Mouse (Mus musculus): ENCODE measurements around the gene Stmnd1.
"Not testable (repeated sequence)": the region's sequence is repeated elsewhere in the genome, so short reads cannot be mapped to it uniquely, and the experiment has no call there.

The Stmnd1 gene

GRCm38 (mm10) chr13:46273453-46274110, at the start of gene Stmnd1:
Gene Stmnd1 (plus strand): TSS chr13:46273721.
- no peak for DNase-seq

GRCm38 (mm10) chr13:46226956-46227355, 46.6 kb upstream of the Stmnd1 start:
- no peak for DNase-seq

GRCm38 (mm10) chr13:46227486-46227885, 46.0 kb upstream of the Stmnd1 start:
- peak; percentile 69 for DNase-seq

GRCm38 (mm10) chr13:46228750-46229149, 44.8 kb upstream of the Stmnd1 start:
- not testable (repeated sequence) for DNase-seq

GRCm38 (mm10) chr13:46231514-46232085, 41.9 kb upstream of the Stmnd1 start:
- peak; percentile 29 for DNase-seq

GRCm38 (mm10) chr13:46237723-46238349, 35.7 kb upstream of the Stmnd1 start:
- DNase-seq, result no peak

- peak; percentile 79 for DNase-seq
Measured at GRCm38 (mm10) chr13:46238796-46239195, 34.7 kb upstream of the Stmnd1 start.

- DNase-seq, result no peak
Measured at GRCm38 (mm10) chr13:46241391-46242188, 31.9 kb upstream of the Stmnd1 start.

- DNase-seq, result no peak
Measured at GRCm38 (mm10) chr13:46253753-46254152, 19.8 kb upstream of the Stmnd1 start.

GRCm38 (mm10) chr13:46254171-46254570, 19.4 kb upstream of the Stmnd1 start:
- DNase-seq, result no peak

- DNase-seq, result no peak
Measured at GRCm38 (mm10) chr13:46255616-46256015, 17.9 kb upstream of the Stmnd1 start.

GRCm38 (mm10) chr13:46257847-46258246, 15.7 kb upstream of the Stmnd1 start:
- DNase-seq, result peak; percentile 64

- no peak for DNase-seq
Measured at GRCm38 (mm10) chr13:46259526-46259925, 14.0 kb upstream of the Stmnd1 start.

- no peak for DNase-seq
Measured at GRCm38 (mm10) chr13:46261244-46261643, 12.3 kb upstream of the Stmnd1 start.

- DNase-seq, result no peak
Measured at GRCm38 (mm10) chr13:46267783-46268182, 5.7 kb upstream of the Stmnd1 start.

GRCm38 (mm10) chr13:46268341-46268740, 5.2 kb upstream of the Stmnd1 start:
- no peak for DNase-seq

GRCm38 (mm10) chr13:46268815-46269445, 4.6 kb upstream of the Stmnd1 start:
- peak; percentile 73 for DNase-seq

GRCm38 (mm10) chr13:46272811-46273452, 589 bp upstream of the Stmnd1 start:
- no peak for DNase-seq

GRCm38 (mm10) chr13:46275701-46276100, 2.2 kb downstream of the Stmnd1 start:
- DNase-seq, result peak; percentile 83

- DNase-seq, result no peak
Measured at GRCm38 (mm10) chr13:46282543-46282942, 9.0 kb downstream of the Stmnd1 start.

- DNase-seq, result no peak
Measured at GRCm38 (mm10) chr13:46287801-46288200, 14.3 kb downstream of the Stmnd1 start.

GRCm38 (mm10) chr13:46288372-46288771, 14.9 kb downstream of the Stmnd1 start:
- DNase-seq, result no peak

Data from layer of hippocampus, adult 9-11 months (tissue).